Mouse (Mus musculus): ENCODE measurements around the gene Fkbp4. TPM values are rescaled to one million over a fixed set of nuclear protein-coding genes. Genes with fewer than 3 reads are reported as not detected.
"Not testable (repeated sequence)": the region's sequence is repeated elsewhere in the genome, so short reads cannot be mapped to it uniquely, and the experiment has no call there.

Gene Fkbp4
- polyA plus RNA-seq, 1 experiment from 2014 or later: 541 TPM

DNA sequence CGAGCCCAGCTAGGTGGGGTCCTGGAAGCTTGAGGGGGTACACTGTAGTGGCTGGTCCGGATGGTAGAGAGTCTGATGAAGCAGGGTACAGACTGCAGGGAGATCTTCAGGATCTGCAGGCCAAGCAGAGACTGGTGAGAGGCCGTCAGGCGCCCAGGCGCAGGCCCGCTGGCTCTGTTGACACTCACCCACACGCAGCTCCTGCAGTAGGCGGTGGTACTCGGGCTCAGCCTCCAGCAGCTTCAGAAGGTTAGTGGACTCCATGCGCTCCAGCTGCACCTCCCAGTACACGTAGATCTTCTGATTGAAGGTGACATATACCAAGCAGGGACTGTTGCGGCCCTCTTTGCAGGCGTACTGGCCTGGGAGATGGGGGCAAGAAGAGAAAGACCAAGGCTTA, 28.2 kb downstream of the Fkbp4 start:
- H3K36me3 ChIP-seq: peaks cover 90% of the 10 kb centered on the region

DNA sequence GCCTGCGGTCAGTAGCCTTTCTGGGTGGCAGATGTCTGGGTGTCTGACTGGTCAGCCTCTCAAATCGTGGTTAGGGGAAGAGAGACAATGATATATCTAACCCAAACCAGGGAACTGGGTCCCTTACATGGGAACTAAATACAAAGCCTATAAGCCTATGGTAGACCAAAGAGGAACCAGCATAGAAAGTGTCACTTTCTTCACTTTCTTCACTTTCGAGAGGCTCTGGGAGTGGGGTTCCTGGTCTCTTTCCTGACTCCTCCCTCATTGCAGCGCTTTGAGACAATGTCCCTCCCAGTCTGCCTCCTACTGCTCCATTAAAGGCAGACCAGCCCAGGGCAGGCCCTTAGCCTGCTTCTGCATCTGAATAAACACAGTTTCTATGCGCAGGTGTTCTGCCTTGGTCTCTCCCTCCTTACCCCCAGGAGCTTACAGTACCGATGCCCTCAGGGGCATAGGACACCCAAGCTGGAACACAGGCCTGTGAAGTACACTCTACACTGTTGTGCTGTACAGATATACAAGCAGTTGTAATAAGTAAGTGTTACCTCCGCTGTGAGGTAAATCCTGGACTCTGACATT, 29.8 kb downstream of the Fkbp4 start:
- Histone ChIP-seq H3K4me1 (no peaks in the 10 kb centered on the region), H3K27me3 (ENCODE audit: insufficient read depth, poor library complexity, severe bottlenecking) (no peaks in the 10 kb centered on the region), H3K4me3 (no peak overlapping the region), H3K36me3 (peaks cover 75% of the 10 kb centered on the region), H3K9me3 (no peaks in the 10 kb centered on the region), H3K27ac (no peak overlapping the region)
- DNase-seq (ENCODE audit: low spot score): no peak
- 90% methylated on average over 7 of the region's 7 CpGs for WGBS

More for the DNA sequence above, 28.2 kb downstream of the Fkbp4 start:
- Histone ChIP-seq H3K9me3 (no peaks in the 10 kb centered on the region), H3K27ac (no peak overlapping the region), H3K4me3 (no peak overlapping the region), H3K4me1 (no peaks in the 10 kb centered on the region), H3K27me3 (ENCODE audit: insufficient read depth, poor library complexity, severe bottlenecking) (no peaks in the 10 kb centered on the region)
- DNase-seq (ENCODE audit: low spot score): no peak
- 91% methylated on average over 13 of the region's 13 CpGs for WGBS

DNA sequence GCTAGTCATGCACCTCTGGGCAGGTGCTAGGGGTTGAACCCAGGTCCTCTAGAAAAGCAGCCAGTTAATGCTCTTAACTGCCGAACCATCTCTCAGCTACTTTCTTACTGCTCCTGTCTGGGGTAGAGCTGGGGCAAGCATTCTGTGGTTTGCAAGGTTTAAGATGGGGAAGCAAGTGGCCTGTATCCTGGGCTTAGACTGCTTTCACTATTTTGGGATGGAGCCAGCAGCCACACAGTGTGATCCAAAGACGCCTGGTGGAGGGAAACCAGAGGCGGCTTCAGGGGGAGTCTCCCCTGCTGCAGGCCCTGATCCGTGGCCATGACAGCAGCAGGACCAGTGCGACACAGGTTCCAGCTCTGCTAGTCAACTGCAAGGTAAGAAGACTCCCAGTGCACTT, 33.8 kb downstream of the Fkbp4 start:
- no peaks in the 10 kb centered on the region for H3K27me3 ChIP-seq (ENCODE audit: insufficient read depth, poor library complexity, severe bottlenecking)
- no peak for DNase-seq (ENCODE audit: low spot score)
- peaks cover 7% of the 10 kb centered on the region for H3K4me1 ChIP-seq
- H3K9me3 ChIP-seq: no peaks in the 10 kb centered on the region
- no peak overlapping the region for H3K27ac ChIP-seq
- peaks cover 38% of the 10 kb centered on the region for H3K36me3 ChIP-seq
- 55% methylated on average over 5 of the region's 5 CpGs for WGBS
- H3K4me3 ChIP-seq: no peak overlapping the region

DNA sequence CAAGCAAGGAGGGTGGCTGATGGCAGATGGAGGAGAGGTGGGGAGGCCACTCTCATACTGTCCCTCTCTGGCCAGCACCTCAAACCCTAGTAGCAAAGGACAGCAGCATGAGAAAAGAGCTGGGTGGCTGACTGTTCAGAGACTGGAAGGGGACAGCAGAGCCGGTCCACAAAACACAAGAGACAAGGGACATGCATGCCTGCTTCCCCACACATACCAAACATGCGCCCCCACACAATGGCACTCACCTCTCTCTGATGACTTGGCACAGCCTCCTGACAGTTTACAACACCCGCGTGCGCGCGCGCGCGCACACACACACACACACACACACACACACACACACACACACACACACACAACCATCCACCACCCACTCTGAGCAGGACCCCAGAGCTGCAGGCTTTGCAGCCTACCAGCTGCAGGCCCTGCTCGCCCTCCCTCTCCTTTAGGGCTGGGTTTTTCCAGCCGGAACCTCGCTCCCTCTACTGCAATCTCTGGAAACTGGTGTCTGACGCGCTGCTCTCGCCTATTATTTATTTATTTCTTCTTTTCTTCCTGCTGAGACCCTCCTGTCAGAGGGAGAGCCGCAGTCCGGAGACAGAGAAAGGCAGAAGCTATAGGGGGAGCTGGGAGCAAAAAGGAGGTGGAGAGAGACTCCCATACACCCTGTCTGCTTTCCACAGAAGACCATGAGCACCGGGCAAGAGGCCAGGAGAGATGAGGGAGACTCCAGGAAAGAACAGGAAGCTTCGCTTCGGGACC, 38.9 kb downstream of the Fkbp4 start:
- H3K27ac ChIP-seq: peak overlapping the region; percentile 59
- H3K27me3 ChIP-seq (ENCODE audit: insufficient read depth, poor library complexity, severe bottlenecking): no peaks in the 10 kb centered on the region
- no peaks in the 10 kb centered on the region for H3K9me3 ChIP-seq
- WGBS: 47% methylated on average over 21 of the region's 21 CpGs
- DNase-seq (ENCODE audit: low spot score): no peak
- H3K4me3 ChIP-seq: peak overlapping the region; percentile 39
- no peaks in the 10 kb centered on the region for H3K36me3 ChIP-seq
- peaks cover 13% of the 10 kb centered on the region for H3K4me1 ChIP-seq

- Histone ChIP-seq H3K9me3 (no peaks in the 10 kb centered on the region), H3K36me3 (no peaks in the 10 kb centered on the region), H3K27me3 (ENCODE audit: insufficient read depth, poor library complexity, severe bottlenecking) (no peaks in the 10 kb centered on the region), H3K4me1 (peaks cover 13% of the 10 kb centered on the region), H3K4me3 (peak within 1 kb of the TSS; percentile 39), H3K27ac (peak within 1 kb of the TSS; percentile 59)
- DNase-seq (ENCODE audit: low spot score): no peak
- WGBS: 67% methylated on average over 3 of the region's 3 CpGs
Observed at GRCm38 (mm10) chr6:128398996-128399395, 39.5 kb downstream of the Fkbp4 start, which contains the start of gene Nrip2. TSS of gene Nrip2 (plus strand) at chr6:128399296.

- H3K9me3 ChIP-seq: no peaks in the 10 kb centered on the region
- H3K4me1 ChIP-seq: peaks cover 16% of the 10 kb centered on the region
- no peak for DNase-seq (ENCODE audit: low spot score)
- no peaks in the 10 kb centered on the region for H3K36me3 ChIP-seq
- H3K27ac ChIP-seq: no peak overlapping the region
- H3K4me3 ChIP-seq: no peak overlapping the region
- no peaks in the 10 kb centered on the region for H3K27me3 ChIP-seq (ENCODE audit: insufficient read depth, poor library complexity, severe bottlenecking)
- 72% methylated on average over 7 of the region's 7 CpGs for WGBS
Observed at GRCm38 (mm10) chr6:128397574-128398261, 40.8 kb downstream of the Fkbp4 start.

- Histone ChIP-seq H3K4me1 (0 out of 2 replicates have a peak, but pooled peaks cover 3% of the 10 kb centered on the region), H3K36me3 (no peaks in the 10 kb centered on the region), H3K4me3 (no peak overlapping the region), H3K27ac (no peak overlapping the region), H3K9me3 (no peaks in the 10 kb centered on the region), H3K27me3 (ENCODE audit: insufficient read depth, poor library complexity, severe bottlenecking) (no peaks in the 10 kb centered on the region)
- DNase-seq (ENCODE audit: low spot score): no peak
- WGBS: 43% methylated on average over 1 of the region's 1 CpGs
Observed at GRCm38 (mm10) chr6:128390683-128391082, 47.8 kb downstream of the Fkbp4 start.

- Histone ChIP-seq H3K36me3 (no peaks in the 10 kb centered on the region), H3K4me3 (no peak overlapping the region), H3K9me3 (no peaks in the 10 kb centered on the region), H3K4me1 (0 out of 2 replicates have a peak, but pooled peaks cover 3% of the 10 kb centered on the region), H3K27me3 (ENCODE audit: insufficient read depth, poor library complexity, severe bottlenecking) (no peaks in the 10 kb centered on the region), H3K27ac (no peak overlapping the region)
- WGBS: 85% methylated on average over 1 of the region's 1 CpGs
- DNase-seq (ENCODE audit: low spot score): no peak
Observed at GRCm38 (mm10) chr6:128389185-128389584, 49.3 kb downstream of the Fkbp4 start.

DNA sequence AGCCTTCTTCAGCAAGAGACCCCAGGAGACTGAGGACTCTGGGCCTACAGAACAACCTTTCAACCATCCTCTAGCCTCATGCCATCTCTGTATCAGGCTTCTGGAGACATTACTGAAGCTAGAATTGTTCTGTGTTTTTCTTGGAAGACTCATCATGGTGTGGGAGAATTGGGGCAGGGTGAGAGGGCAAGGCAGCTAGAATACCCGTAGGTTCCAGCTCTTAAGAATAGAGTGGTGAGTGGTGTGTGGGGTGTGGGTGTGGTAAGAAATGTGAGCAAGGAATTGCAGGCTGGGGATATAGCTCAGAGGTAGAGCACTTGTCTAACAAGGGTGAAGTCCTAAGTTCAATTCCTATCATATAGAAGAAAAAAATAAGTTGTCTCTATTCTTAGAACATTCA, 53.5 kb downstream of the Fkbp4 start:
- no peak overlapping the region for H3K27ac ChIP-seq
- no peak overlapping the region for H3K4me3 ChIP-seq
- no peaks in the 10 kb centered on the region for H3K9me3 ChIP-seq
- no peak for DNase-seq (ENCODE audit: low spot score)
- 79% methylated on average over 1 of the region's 1 CpGs for WGBS
- H3K27me3 ChIP-seq (ENCODE audit: insufficient read depth, poor library complexity, severe bottlenecking): no peaks in the 10 kb centered on the region
- no peaks in the 10 kb centered on the region for H3K36me3 ChIP-seq
- H3K4me1 ChIP-seq: no peaks in the 10 kb centered on the region

DNA sequence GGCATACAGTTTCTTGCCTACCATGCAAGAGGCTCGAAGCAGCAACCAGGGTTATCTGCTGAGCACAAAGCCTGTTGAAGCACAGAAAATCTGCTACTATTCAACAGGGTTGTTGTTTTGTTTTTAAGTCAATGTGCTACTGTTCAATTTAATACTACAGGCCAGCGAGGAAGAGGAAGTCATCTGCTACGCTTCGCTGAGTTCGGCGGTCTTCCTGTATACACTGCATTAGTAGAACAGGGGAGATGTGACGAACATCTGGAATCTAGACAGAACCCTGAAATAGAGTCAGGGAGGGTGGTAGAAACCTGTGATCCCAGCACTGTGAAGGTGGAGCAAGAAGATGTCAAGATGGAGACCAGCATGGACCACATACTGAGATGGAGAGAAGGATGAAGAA, 54.7 kb downstream of the Fkbp4 start:
- H3K4me3 ChIP-seq: no peak overlapping the region
- H3K4me1 ChIP-seq: no peaks in the 10 kb centered on the region
- H3K27me3 ChIP-seq (ENCODE audit: insufficient read depth, poor library complexity, severe bottlenecking): no peaks in the 10 kb centered on the region
- 86% methylated on average over 7 of the region's 7 CpGs for WGBS
- H3K36me3 ChIP-seq: no peaks in the 10 kb centered on the region
- H3K9me3 ChIP-seq: no peaks in the 10 kb centered on the region
- H3K27ac ChIP-seq: no peak overlapping the region
- no peak for DNase-seq (ENCODE audit: low spot score)

DNA sequence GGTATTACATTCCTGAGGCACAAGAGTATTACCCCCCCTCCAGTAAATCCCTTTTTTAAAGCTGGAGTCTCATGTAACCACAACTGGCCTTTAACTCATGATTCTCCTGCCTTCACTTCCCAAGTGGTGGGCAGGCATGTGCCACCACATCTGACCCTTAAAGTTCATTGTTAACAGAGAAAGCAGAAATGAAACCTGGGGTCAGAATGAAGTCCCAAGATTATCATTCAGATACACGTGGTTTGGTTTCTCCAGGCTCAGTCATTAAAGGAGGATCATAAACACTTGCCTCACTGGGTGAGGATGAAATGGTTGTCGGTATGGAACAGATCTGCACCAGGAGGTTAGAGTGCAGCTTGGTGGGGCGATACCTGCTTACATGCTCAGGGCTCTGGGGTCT, 57.2 kb downstream of the Fkbp4 start:
- no peak for DNase-seq (ENCODE audit: low spot score)
- Histone ChIP-seq H3K4me1 (no peaks in the 10 kb centered on the region), H3K9me3 (no peaks in the 10 kb centered on the region), H3K4me3 (no peak overlapping the region), H3K27me3 (ENCODE audit: insufficient read depth, poor library complexity, severe bottlenecking) (no peaks in the 10 kb centered on the region), H3K36me3 (peaks cover 12% of the 10 kb centered on the region), H3K27ac (no peak overlapping the region)
- 78% methylated on average over 3 of the region's 3 CpGs for WGBS

- not testable (repeated sequence) for DNase-seq (ENCODE audit: low spot score); H3K9me3 ChIP-seq
- WGBS: 42% methylated on average over 1 of the region's 1 CpGs
Observed at GRCm38 (mm10) chr6:128380594-128381167, 57.8 kb downstream of the Fkbp4 start.

More at GRCm38 (mm10) chr6:128380594-128381167, 57.8 kb downstream of the Fkbp4 start:
- not testable (repeated sequence) for H3K27me3 ChIP-seq (ENCODE audit: insufficient read depth, poor library complexity, severe bottlenecking); H3K4me1 ChIP-seq; H3K27ac ChIP-seq; H3K4me3 ChIP-seq
- H3K36me3 ChIP-seq: peaks cover 16% of the 10 kb centered on the region
